Mouse (Mus musculus): Measurements from ENCODE around the gene Igsf8.
A peak's percentile ranks its signal among the peaks of the same experiment; 100 is the strongest.

Igsf8 gene

DNA sequence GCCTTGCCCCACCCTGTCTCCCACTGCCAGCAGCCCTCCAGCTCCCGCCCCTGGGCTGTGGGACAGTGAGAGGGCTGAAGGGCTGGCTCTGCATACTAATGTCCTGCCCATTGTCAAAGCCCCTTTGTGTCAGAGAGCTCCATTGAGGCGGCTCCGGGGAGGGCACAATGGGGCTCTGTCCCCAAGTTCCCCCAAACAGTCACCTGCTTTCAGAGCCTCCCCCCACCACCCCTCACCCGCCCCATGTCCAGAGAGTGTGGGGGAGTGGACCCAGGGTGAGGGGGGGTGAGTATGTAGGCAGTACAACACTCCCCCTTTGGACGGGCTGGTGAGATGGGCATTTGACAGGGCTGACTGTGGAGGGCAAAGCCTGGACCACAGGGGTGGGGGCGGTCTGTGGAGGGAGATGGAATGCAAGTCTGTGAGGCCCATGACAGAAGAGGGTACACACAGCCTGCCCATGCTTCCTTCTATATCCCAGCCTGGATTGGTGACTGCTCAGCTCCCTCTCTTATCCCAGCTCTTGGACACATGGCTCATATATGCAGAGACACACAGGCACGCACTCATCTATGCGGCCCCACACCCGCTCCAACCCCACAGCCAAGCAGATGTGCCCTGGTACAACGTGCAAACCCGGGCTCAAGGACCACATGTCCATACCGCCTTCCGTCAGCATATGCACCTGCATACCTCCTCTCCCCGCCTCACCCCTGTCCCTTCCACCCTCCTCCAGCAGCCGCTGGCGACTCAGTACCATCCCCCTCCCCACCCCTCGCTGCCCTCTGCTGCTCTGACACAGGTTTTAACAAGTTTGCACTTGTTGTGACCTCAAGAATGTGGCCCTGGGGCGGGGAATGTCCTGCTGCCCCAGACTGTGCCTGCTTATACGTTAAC is 88.7 kb downstream of the Igsf8 start:
- DNase-seq (ENCODE audit: low spot score): no peak

DNA sequence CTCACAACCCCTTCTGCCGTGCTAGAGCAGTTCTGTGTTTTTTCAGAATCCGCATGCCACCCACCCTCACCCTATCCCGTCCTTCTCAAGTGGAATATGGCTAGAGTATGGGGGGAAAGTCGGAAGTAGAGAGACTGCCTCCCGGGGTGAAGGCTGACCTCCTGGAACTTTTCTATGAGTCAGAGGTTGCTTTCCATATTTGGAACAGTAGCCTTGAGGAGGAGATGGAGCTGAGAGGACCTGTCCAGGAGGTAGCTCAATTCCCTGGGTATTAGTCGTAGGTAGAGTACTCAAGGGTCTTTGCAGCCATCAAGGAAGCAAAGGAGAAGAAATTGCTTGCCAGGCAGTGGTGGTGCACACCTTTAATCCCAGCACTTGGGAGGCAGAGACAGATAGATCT is 90.6 kb downstream of the Igsf8 start:
- DNase-seq (ENCODE audit: low spot score): no peak

DNA sequence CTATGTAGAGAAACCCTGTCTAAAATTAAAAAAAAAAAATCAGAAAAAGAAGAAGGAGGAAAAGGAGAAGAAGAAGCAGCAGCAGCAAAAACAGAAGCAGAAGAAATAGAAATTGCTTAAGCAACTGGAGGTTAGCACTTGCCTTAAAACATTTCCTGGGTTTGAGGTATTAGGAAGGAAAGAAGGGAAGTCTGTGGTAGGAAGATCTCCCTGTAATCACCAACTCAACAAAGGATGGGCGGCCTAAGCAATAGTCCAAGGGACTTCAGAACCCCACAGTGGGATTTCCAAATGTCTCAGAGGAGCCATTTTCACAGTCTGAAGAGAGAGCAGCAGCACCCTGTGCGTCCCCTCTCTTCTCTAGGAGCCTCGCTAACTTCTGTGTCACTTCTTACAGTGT is 91.0 kb downstream of the Igsf8 start:
- no peak for DNase-seq (ENCODE audit: low spot score)

DNA sequence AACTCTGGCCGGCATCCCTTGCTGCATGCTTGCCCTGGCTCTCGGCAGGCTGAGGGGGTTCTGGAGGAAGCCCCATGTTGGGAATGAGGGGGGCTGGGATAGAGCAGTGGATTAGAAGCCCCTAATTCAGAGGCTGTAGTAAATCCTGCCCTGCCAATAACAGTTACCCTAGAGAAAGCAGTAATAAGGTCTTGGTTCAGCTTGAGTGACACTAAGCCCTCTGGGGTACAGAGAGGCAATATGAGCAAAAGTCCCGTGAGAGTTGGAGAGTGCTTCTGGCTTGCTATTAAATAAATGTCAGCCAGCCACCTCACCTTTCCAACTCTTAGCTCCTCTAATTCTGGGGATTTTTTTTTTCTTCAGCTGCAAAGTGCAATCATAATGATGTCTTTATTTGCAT is 93.9 kb downstream of the Igsf8 start:
- no peak for DNase-seq (ENCODE audit: low spot score)

DNA sequence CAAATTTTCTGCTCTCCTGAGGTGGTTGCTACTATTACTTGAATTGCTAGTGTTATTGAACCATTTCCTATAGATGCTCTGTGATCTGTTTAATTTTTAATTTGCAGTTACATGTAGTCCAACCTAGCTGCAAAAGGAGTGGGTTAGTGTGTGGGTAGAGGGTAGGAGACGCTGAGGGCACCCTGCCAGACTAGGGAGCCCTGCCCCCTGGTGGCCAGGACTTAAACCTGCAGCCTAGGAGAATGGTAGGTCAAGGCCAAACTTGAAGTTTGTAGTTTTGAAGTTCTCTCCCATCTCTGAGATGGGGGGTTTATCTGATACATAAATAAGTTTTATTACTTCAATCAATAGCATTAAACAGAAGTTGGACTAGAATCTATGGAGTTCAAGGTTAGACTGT is 96.1 kb downstream of the Igsf8 start:
- no peak for DNase-seq (ENCODE audit: low spot score)

DNA sequence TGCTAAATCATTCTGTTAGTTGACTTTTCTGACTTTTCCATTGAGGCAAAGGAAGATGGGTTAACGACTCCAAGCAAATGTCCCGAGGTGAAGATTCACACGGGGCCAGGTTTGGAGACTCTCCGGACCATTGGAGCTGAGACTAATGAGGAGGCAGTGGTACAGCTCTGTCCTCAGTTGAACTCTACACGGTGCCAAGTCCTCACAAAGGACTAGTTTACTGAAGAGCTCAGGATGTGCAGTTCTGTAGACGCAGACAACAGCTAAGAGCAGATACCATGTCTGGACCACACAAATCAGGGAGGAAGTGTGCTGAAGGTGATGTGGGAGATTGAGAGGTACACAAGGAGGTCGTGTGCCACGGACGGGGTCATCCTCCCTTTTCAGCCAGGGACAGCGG is 96.9 kb downstream of the Igsf8 start:
- no peak for DNase-seq (ENCODE audit: low spot score)

DNA sequence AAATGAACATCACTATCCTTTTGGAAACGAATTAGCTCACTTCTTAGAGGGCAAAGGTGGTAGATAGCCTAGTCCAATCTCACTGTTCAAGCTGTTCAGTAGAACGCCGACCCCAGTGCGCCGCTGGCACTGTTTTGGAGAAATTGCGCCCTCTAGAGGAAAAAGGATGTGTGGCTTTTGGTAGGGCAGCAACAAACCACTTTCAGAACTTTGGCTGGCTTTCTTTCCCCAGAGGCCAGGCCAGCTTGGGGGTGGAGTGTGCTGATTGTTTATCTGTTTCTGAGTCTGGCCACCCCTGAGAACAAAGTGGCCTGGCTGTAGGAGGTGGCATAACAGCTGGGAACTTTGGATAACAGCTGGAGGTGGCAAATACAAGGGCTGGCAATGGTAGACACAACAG is 103.2 kb downstream of the Igsf8 start:
- peak; percentile 30 for DNase-seq (ENCODE audit: low spot score)

DNA sequence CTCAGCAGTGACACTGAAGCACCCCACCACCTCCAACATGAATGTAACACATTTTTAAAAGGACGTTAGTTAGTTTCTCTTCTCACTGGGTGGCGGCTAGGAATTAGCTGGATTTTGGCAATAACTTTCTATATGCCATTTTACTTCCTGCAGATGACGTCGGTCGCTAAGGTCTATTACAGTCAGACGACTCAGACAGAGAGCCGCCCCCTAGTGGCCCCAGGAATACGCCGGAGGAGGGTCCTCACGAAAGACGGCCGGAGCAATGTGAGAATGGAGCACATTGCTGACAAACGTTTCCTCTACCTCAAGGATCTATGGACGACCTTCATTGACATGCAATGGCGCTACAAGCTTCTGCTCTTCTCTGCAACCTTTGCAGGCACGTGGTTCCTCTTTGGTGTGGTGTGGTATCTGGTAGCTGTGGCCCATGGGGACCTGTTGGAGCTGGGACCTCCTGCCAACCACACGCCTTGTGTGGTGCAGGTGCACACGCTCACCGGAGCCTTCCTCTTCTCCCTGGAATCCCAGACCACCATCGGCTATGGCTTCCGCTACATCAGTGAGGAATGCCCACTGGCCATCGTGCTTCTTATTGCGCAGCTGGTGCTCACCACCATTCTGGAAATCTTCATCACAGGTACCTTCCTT is 107.5 kb downstream of the Igsf8 start:
- peak; percentile 22 for DNase-seq (ENCODE audit: low spot score)

Measured in spleen, adult 12 weeks (tissue).